Mouse (Mus musculus) right cerebral cortex, adult 18-20 months (tissue): ENCODE data around the gene Glce.

ENCODE experiments used
- DNase-seq: peaks from one replicate; pipeline ENCODE4 v3.0.0; 2022; ENCODE audit warnings: mixed read lengths

Gene Glce

DNA sequence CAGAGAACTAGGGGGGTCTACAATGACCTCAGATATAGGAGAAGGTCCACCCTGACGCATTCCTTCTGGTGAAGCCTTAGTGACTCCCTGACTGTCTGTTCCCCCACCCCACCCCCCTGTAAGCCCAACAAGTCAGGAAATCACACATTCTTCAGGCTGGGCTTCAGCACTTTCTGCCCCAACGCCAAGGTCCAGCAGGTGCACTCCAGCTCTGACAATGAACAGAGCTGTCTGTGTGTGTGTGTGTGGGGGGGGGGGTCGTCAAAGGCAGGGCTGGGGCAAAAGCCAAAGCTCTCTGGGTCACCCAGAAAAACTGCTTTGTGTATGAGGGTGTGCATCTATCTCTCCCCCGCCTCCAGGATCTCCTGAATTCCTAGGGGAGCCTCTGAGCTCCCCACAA lies 98.6 kb downstream of the Glce start:
- no peak for DNase-seq

DNA sequence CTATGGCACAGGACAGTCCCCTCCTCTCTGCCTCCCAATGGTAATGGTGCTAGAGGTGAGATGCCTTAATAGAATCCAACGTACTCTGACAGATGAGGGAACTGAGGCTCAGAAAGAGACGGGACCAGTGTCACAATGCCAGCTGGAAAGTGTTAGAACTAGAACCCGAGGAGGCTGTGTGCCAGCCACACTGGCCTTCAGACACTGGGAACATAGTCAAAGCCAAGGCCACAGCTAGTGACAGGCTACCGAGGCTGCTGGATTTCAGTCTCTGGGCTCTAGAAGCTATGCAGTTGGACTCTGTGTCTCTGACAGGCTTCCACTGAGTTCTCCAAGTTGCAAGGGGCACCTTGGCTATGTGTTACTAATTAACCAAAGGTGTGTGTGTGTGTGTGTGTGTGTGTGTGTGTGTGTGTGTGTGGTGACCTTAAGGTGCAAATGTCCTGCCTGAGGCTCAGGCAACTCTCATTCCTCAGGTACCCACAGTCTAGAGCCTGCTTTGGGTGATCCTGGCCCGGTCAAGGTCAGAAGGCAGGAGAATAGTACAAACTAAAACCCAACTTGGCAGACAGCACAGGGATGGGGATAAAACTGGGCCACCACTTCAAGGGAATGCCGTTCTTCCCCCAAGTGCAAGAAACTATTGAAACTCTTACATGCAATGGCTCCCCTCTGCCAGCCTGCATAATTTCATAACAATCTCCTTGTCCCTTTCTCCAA lies 99.3 kb downstream of the Glce start:
- no peak for DNase-seq

DNA sequence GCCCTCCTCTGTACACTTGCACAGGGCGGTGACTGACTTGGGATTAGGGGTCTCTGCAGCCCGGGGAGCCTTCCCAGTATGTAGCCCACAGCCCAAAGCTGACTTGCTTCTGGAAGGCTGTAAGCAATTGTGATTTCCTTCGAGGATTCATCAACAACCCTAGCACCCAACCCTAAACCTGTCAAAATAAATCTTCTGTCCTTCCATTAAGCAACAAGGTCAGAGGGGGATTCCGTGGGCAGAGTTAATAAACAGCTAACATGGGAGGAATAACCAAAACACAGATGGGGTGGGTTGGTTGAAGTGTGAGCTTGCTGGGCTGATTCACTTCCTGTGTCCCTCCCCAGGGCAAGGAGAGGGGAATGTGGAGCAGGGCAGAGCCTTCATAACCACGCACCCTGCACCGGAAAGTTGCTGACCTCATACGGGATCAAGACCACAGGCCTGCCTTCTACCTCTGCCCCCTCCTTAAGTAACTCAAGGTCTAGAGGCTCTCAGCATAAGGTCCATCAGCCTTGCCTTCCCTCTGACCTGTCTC lies 100.8 kb downstream of the Glce start:
- DNase-seq = no peak

DNA sequence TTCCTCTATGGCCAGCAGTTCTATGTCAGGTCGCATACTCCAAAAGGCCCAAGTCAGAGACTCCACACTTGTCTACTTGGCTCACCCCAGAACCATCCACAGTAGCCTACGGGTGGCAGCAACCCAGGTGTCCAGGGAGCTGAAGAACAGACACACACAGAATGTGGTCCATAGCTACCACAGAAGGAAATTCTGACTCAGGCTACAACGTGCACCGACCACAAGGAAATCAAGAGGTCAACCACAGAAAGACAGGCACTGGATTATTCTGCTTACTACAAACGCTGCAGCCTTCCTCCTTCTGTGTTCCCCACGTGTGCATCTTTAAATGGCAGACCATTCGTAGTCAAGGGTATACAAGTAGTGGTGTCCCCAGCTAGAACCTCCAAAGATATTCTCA lies 102.2 kb downstream of the Glce start:
- no peak for DNase-seq

DNA sequence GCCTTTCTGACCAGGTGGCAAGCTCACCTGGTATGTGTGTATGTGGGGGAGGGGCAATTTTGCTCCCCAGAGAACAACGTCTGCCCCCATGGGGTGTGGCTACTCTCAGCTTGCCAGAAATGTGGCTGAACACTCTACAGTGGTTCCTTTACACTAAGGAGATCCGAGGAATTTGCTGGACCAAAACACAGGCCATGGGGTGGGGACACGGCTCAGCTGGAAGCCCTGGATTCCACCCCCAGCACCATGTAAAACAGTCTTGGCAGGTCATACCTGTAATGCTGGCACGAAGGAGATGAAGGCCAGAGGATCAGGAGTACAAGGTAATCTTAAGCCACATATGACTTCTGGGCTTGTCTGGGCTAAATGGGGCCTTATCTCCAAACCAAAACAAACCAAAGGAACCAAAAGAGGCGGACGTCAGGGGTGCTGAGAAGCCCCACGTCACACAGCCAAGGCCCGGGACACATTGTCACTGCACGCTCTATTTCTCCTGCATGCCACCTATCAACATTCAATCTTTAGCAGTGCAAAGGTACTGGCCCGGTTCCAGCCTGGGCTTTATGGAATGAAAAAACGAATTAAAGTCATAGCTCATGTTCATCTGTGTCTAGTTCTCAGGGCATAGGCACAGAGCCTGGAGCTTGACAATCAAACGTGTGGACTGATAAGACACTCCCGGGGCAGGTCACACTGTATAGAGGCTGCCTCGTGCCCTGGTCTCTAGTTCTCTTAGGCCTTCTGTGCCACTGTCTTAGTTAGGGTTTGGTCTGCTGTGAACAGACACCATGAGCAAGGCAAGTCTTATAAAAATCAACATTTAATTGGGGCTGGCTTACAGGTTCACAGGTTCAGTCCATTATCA lies 104.0 kb downstream of the Glce start:
- no peak for DNase-seq

DNA sequence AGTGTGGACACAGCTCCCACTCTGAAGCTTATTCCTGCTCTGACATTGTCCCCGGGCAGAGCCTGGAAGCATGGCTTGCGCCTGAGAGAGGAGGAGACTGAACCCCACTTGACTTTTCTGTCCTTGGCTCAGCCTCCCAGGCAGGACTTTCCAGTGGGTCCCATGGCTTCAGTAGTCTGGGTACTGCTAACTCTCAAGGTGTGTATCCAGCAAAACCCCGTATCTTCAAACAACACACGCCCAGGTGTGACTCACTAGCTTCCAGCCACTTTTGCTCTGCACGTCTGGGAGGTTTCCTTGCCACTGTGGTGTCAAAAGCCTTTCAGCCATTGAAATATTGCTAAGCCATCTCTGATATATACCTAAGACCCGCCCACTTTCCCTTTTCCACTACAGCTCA lies 105.1 kb downstream of the Glce start:
- DNase-seq = no peak

DNA sequence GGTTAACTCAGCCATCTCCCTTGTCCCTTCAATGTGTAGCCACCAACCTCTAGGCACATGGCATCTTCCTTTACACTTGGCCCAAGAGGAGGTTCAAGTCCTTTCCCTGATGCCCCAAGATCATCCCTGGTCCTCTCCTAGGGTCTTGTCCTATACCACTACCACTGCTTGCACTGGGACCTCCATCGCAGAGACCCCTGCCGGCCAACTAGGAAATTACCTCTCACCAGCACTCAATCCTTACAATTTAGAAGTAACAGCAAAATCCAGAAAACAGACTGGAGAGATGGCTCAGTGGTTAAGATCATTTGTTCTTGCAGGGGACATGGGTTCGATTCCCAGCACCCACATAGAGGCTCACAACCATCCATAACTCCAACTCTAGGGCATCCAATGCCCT lies 107.0 kb downstream of the Glce start:
- DNase-seq = no peak

DNA sequence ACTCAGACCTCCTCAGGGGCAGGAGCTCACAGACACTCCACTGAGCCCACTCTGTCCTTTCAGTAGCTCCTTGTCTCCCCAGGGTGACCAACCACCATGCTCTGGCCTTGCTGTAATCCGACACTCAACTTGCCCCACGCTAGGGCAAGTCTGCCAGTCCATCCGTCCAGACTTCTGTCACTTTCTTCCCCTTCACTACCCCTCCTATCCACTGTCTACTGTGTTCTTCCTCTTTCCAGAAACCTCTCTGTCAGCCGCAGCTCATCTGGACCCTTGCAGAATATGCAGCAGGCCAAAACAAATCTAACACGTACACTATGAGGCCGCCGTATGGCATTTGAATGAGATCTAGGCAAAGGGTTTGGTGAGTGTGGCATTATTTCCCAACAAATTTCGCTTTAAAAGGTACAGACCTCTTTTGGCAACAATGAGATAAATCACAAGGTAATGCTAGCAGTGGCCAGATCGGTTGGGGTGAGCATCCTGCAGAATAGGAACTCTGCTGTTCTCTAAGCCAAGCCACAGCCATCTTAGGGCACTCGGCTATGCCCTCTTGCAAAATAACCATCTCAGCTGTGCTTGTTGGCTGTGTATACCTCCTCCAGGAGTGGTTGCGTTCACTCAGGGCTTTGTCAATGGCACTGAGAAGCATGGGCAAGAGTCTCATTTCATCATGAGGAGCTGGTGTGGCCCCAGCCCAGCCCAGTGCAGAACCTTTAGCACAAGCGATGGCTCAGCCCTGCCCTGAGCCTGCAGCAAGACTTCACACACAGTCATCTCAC lies 108.9 kb downstream of the Glce start:
- no peak for DNase-seq

DNA sequence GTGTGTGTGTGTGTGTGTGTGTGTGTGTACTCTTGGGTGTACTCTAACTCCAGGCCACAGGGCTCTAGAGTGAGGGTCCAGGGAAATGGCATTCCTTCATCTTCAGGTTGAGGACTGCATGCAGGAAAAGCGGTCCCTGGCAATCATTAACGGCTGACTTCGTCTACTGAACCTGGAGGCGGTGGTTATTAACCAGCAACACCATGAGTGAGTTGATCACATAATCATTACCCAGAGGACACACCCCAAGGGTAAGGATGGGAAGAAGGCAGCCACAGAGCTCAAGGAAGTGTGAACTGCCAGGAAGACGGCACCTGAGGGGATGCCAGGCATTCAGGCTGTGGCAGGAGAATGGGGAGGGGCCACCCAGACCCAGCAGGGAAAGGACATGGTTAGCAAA lies 114.1 kb downstream of the Glce start:
- no peak for DNase-seq
